Mouse (Mus musculus) urinary bladder, postnatal 10 days (tissue): ENCODE results near the gene Plcd1.

Source experiments
- DNase-seq: peaks from one replicate; pipeline ENCODE4 v3.0.0; 2022; ENCODE audit warnings: low spot score

Plcd1 gene

DNA sequence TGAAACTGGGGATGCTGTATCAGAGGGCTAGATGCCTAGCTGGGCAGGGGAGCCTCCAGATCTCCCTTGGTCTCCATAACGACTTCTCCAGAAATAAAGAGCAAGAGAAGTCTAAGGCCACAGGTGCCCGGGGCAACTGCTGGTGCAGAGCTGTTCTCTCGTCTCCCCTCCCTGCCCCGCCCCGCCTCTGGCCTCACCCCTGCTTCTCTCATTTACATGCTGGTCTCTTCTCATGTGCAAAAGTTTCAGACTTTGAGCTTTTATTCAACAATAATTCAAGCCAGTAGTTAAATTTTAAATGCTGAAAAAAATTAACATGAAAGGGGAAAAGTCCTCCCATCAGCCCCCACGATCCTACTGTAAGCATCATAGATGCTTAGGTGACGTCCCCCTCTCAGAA, 71.6 kb downstream of the Plcd1 start:
- no peak for DNase-seq
